Mouse (Mus musculus) midbrain, embryonic 10.5 days (tissue): ENCODE results near the gene Eml2. TPM values are rescaled to one million over a fixed set of nuclear protein-coding genes. Genes with fewer than 3 reads are reported as not detected.

ENCODE experiments used
- DNase-seq: peaks from one replicate; pipeline ENCODE4 v3.0.0-alpha.2; 2017; ENCODE audit warnings: low spot score
- H3K27ac ChIP-seq: fragments of 300-500 bp; sonication (generic); replicated peaks from 2 replicates; pipeline ENCODE4 v1.5.1; 2016; ENCODE audit warnings: mild to moderate bottlenecking
- H3K27me3 ChIP-seq: fragments of 300-500 bp; sonication (generic); 2 replicates; pipeline ENCODE4 v1.6.1; 2016; ENCODE audit warnings: low read depth, mild to moderate bottlenecking; ENCODE audit not compliant: poor library complexity, severe bottlenecking
- H3K36me3 ChIP-seq: fragments of 300-500 bp; sonication (generic); 2 replicates; pipeline ENCODE4 v1.6.1; 2016; ENCODE audit warnings: mild to moderate bottlenecking, moderate library complexity
- H3K4me1 ChIP-seq: fragments of 300-500 bp; sonication (generic); 2 replicates; pipeline ENCODE4 v1.6.1; 2016
- H3K4me3 ChIP-seq: fragments of 300-500 bp; sonication (generic); 2 replicates; pipeline ENCODE4 v1.5.1; 2016; ENCODE audit warnings: mild to moderate bottlenecking, moderate library complexity
- H3K9me3 ChIP-seq: fragments of 300-500 bp; sonication (generic); replicated peaks from 2 replicates; pipeline ENCODE4 v1.6.1; 2016; ENCODE audit warnings: mild to moderate bottlenecking
- WGBS: fragments of 180-500 bp; shearing (Covaris S2); methylation state at CpG from one replicate; pipeline ENCODE4 v1.1.7; 2016; 5-methylcytosine and 5-hydroxymethylcytosine counted together
- polyA plus RNA-seq: library from polyadenylated mRNA; unstranded; fragments of >200 nt; fragmentation: Nextera tagmentation; extraction: Ambion mirVana; gene quantifications from 2 replicates; pipeline ENCODE4 v1.2.1, GENCODE M21; 2016

Gene Eml2
- polyA plus RNA-seq, 1 experiment from 2014 or later, result 4.3 TPM

GRCm38 (mm10) chr7:19180862-19181429, 4.7 kb downstream of the Eml2 start:
- Histone ChIP-seq H3K4me3 (peak overlapping the region; percentile 67), H3K4me1 (peaks cover 51% of the 10 kb centered on the region), H3K27ac (peak overlapping the region; percentile 76), H3K27me3 (peaks cover 49% of the 10 kb centered on the region), H3K36me3 (peaks cover 14% of the 10 kb centered on the region), H3K9me3 (no peaks in the 10 kb centered on the region)
- 2% methylated on average over 26 of the region's 27 CpGs for WGBS
- peak; percentile 62 for DNase-seq

GRCm38 (mm10) chr7:19184250-19184649, 8.0 kb downstream of the Eml2 start:
- DNase-seq, result no peak
- Histone ChIP-seq H3K27ac (no peak overlapping the region), H3K9me3 (no peaks in the 10 kb centered on the region), H3K4me3 (no peak overlapping the region), H3K36me3 (peaks cover 38% of the 10 kb centered on the region), H3K27me3 (peaks cover 16% of the 10 kb centered on the region), H3K4me1 (peaks cover 24% of the 10 kb centered on the region)
- WGBS, result 86% methylated on average over 2 of the region's 2 CpGs

- no peak overlapping the region for H3K27ac ChIP-seq
- no peak overlapping the region for H3K4me3 ChIP-seq
- no peak for DNase-seq
- H3K9me3 ChIP-seq, result no peaks in the 10 kb centered on the region
- H3K4me1 ChIP-seq, result peaks cover 19% of the 10 kb centered on the region
- 90% methylated on average over 6 of the region's 6 CpGs for WGBS
- H3K36me3 ChIP-seq, result peaks cover 40% of the 10 kb centered on the region
- H3K27me3 ChIP-seq, result peaks cover 11% of the 10 kb centered on the region
Observed at GRCm38 (mm10) chr7:19184758-19185157, 8.5 kb downstream of the Eml2 start.

GRCm38 (mm10) chr7:19194676-19195075, 18.5 kb downstream of the Eml2 start:
- 97% methylated on average over 4 of the region's 4 CpGs for WGBS
- H3K4me1 ChIP-seq, result no peaks in the 10 kb centered on the region
- H3K27me3 ChIP-seq, result no peaks in the 10 kb centered on the region
- peaks cover 74% of the 10 kb centered on the region for H3K36me3 ChIP-seq
- H3K27ac ChIP-seq, result no peak overlapping the region
- DNase-seq, result no peak
- no peaks in the 10 kb centered on the region; the same call in 1 of the 2 replicates for H3K9me3 ChIP-seq
- H3K4me3 ChIP-seq, result no peak overlapping the region

- Histone ChIP-seq H3K27me3 (no peaks in the 10 kb centered on the region), H3K4me3 (no peak overlapping the region), H3K9me3 (no peaks in the 10 kb centered on the region; the same call in 1 of the 2 replicates), H3K36me3 (peaks cover 77% of the 10 kb centered on the region), H3K4me1 (no peaks in the 10 kb centered on the region), H3K27ac (no peak overlapping the region)
- WGBS, result 70% methylated on average over 6 of the region's 6 CpGs
- DNase-seq, result no peak
Observed at GRCm38 (mm10) chr7:19196676-19197075, 20.5 kb downstream of the Eml2 start.

- Histone ChIP-seq H3K36me3 (peaks cover 74% of the 10 kb centered on the region), H3K27ac (no peak overlapping the region), H3K9me3 (no peaks in the 10 kb centered on the region; the same call in 1 of the 2 replicates), H3K27me3 (no peaks in the 10 kb centered on the region), H3K4me1 (no peaks in the 10 kb centered on the region), H3K4me3 (no peak overlapping the region)
- WGBS, result 30% methylated on average over 2 of the region's 2 CpGs
- no peak for DNase-seq
Observed at GRCm38 (mm10) chr7:19197985-19198384, 21.8 kb downstream of the Eml2 start.

- Histone ChIP-seq H3K4me1 (no peaks in the 10 kb centered on the region), H3K9me3 (0 out of 2 replicates have a peak, but pooled peaks cover 3% of the 10 kb centered on the region), H3K27ac (0 out of 2 replicates have a peak overlapping the region, but pooled peaks have one; percentile 6), H3K36me3 (peaks cover 68% of the 10 kb centered on the region), H3K4me3 (no peak overlapping the region), H3K27me3 (no peaks in the 10 kb centered on the region)
- WGBS, result 72% methylated on average over 15 of the region's 15 CpGs
- no peak for DNase-seq
Observed at GRCm38 (mm10) chr7:19201660-19202059, 25.4 kb downstream of the Eml2 start.

- Histone ChIP-seq H3K27me3 (no peaks in the 10 kb centered on the region), H3K4me1 (no peaks in the 10 kb centered on the region), H3K9me3 (0 out of 2 replicates have a peak, but pooled peaks cover 3% of the 10 kb centered on the region), H3K4me3 (no peak overlapping the region), H3K36me3 (peaks cover 62% of the 10 kb centered on the region), H3K27ac (no peak overlapping the region)
- WGBS, result 59% methylated on average over 15 of the region's 15 CpGs
- no peak for DNase-seq
Observed at GRCm38 (mm10) chr7:19202065-19202850, 26.0 kb downstream of the Eml2 start.

GRCm38 (mm10) chr7:19208201-19208910, 32.1 kb downstream of the Eml2 start:
- H3K4me3 ChIP-seq, result no peak overlapping the region
- 0 out of 2 replicates have a peak, but pooled peaks cover 8% of the 10 kb centered on the region for H3K9me3 ChIP-seq
- no peak overlapping the region for H3K27ac ChIP-seq
- WGBS, result 84% methylated on average over 13 of the region's 13 CpGs
- H3K27me3 ChIP-seq, result peaks cover 15% of the 10 kb centered on the region
- peaks cover 27% of the 10 kb centered on the region for H3K36me3 ChIP-seq
- DNase-seq, result no peak
- H3K4me1 ChIP-seq, result peaks cover 20% of the 10 kb centered on the region

- 59% methylated on average over 7 of the region's 7 CpGs for WGBS
- 0 out of 2 replicates have a peak, but pooled peaks cover 8% of the 10 kb centered on the region for H3K9me3 ChIP-seq
- no peak overlapping the region for H3K27ac ChIP-seq
- peaks cover 21% of the 10 kb centered on the region for H3K4me1 ChIP-seq
- H3K36me3 ChIP-seq, result peaks cover 23% of the 10 kb centered on the region
- DNase-seq, result no peak
- peaks cover 21% of the 10 kb centered on the region for H3K27me3 ChIP-seq
- H3K4me3 ChIP-seq, result no peak overlapping the region
Observed at GRCm38 (mm10) chr7:19208944-19209472, 32.8 kb downstream of the Eml2 start.

- H3K36me3 ChIP-seq, result peaks cover 18% of the 10 kb centered on the region
- H3K4me3 ChIP-seq, result no peak overlapping the region
- peaks cover 21% of the 10 kb centered on the region for H3K27me3 ChIP-seq
- 83% methylated on average over 4 of the region's 4 CpGs for WGBS
- peaks cover 22% of the 10 kb centered on the region for H3K4me1 ChIP-seq
- no peak overlapping the region for H3K27ac ChIP-seq
- no peak for DNase-seq
- 0 out of 2 replicates have a peak, but pooled peaks cover 8% of the 10 kb centered on the region for H3K9me3 ChIP-seq
Observed at GRCm38 (mm10) chr7:19209494-19209893, 33.3 kb downstream of the Eml2 start.

GRCm38 (mm10) chr7:19210010-19210409, 33.8 kb downstream of the Eml2 start:
- Histone ChIP-seq H3K27ac (no peak overlapping the region), H3K4me1 (peaks cover 25% of the 10 kb centered on the region), H3K9me3 (0 out of 2 replicates have a peak, but pooled peaks cover 7% of the 10 kb centered on the region), H3K36me3 (peaks cover 13% of the 10 kb centered on the region), H3K4me3 (no peak overlapping the region), H3K27me3 (peaks cover 21% of the 10 kb centered on the region)
- 90% methylated on average over 5 of the region's 5 CpGs for WGBS
- DNase-seq, result no peak
